8 mouse cellular contexts compared by ENCODE assay signal in the genomic region with DNA sequence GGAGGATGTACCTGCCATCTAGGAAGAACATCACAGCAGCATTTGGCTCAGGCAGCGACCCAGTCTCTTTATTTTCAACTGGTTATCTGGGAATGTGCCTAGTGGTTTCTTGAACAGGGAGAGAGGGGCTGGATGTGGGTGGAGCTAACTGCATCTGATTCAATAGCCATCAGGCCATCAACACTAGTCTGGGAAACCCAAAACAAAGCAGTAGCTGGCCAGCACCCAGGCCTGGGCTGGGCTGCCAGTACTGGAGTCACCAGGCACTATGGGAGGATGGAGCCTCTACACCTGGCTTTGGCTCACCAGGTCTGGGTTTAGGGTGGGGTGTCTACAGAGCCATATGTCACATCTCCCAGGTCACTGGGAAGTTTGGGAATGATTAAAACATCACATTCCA.
DNase-seq lines count a peak whose midpoint lies in the region; ATAC-seq and TF ChIP-seq lines count a peak whose summit lies in the region.
"Had no signal": no experiment of that assay in that cellular context is flagged by ENCODE, and none has a peak within 500 bp of the region (broad histone marks: within the 10 kb centered on the region; RNA-seq: fewer than 3 reads in every experiment).

No protein-coding gene starts in this region.

- H3K36me3 ChIP-seq in myocyte (ENCODE audit: control insufficient read depth, insufficient read depth) = no peaks in the 10 kb centered on the region
- H3K36me3 ChIP-seq: stomach, embryonic 15.5 days had no signal

- H3K79me2 ChIP-seq in myocyte (ENCODE audit: control insufficient read depth, insufficient read depth) = no peaks in the 10 kb centered on the region

- intact Hi-C loops in gastrocnemius, postnatal 14 days (cut with DNase I; ENCODE audit: low total_unique reads) = no loop called here
- intact Hi-C loops in left cerebral cortex, postnatal 10 days (cut with DNase I) = no loop called here

- no peak overlapping the region for H3ac ChIP-seq in myocyte (ENCODE audit: control insufficient read depth, insufficient read length)

- H3K4me3 ChIP-seq in myocyte = no peak overlapping the region
- H3K4me3 ChIP-seq: stomach, embryonic 15.5 days had no signal

- peak; percentile 21 for DNase-seq in lung, postnatal 36 days
- DNase-seq in lung, postnatal 25 days (ENCODE audit: low spot score) = no peak
- peak; percentile 31 for DNase-seq in cerebellum, adult 9-11 months
- DNase-seq in gastrocnemius, postnatal 14 days = peak; percentile 46
- no peak for DNase-seq in left cerebral cortex, postnatal 10 days (ENCODE audit: extremely low spot score in 1 of 2, low spot score in 2 of 2)

- peak overlapping the region; percentile 18 for H3K4me2 ChIP-seq in myocyte (ENCODE audit: low read depth)

- no peak for ATAC-seq in erythroblast, adult 5-6 weeks (replicated peaks; ENCODE audit: low FRiP score, poor library complexity, severe bottlenecking)

- no peak for TF ChIP-seq POLR2A in myocyte (IDR thresholded peaks at IDR 0.05; ENCODE audit: insufficient read length, low read depth)

- H3K27me3 ChIP-seq in myocyte (ENCODE audit: control insufficient read depth, insufficient read depth, insufficient read length) = no peaks in the 10 kb centered on the region
- H3K27me3 ChIP-seq: stomach, embryonic 15.5 days had no signal

TF ChIP-seq in myocyte, 11 proteins besides CTCF, POLR2A, EP300 and RAD21:
- no peak for TF ChIP-seq TCF12 (IDR thresholded peaks at IDR 0.05; ENCODE audit: insufficient read depth, poor library complexity, severe bottlenecking)
- no peak for TF ChIP-seq MYOG (IDR thresholded peaks at IDR 0.05; ENCODE audit: control insufficient read depth in 1 of 3, insufficient read depth in 1 of 3, insufficient read length in 2 of 3, low read depth in 2 of 3)
- TF ChIP-seq SRF (IDR thresholded peaks at IDR 0.05; ENCODE audit: control insufficient read depth, insufficient read length, low read depth) = no peak
- no peak for TF ChIP-seq REST (IDR thresholded peaks at IDR 0.05; ENCODE audit: insufficient read depth, insufficient read length)
- TF ChIP-seq CEBPB (IDR thresholded peaks at IDR 0.05; ENCODE audit: insufficient read depth, poor library complexity, severe bottlenecking) = no peak
- TF ChIP-seq TCF3 (IDR thresholded peaks at IDR 0.05; ENCODE audit: insufficient read length, low read depth) = no peak
- no peak for TF ChIP-seq MAX (IDR thresholded peaks at IDR 0.05; ENCODE audit: low read depth)
- TF ChIP-seq USF1 (IDR thresholded peaks at IDR 0.05; ENCODE audit: low read depth) = no peak
- TF ChIP-seq MYOD1 (IDR thresholded peaks at IDR 0.05; ENCODE audit: control insufficient read depth in 1 of 3, insufficient read length in 2 of 3, low read depth in 2 of 3) = no peak
- no peak for TF ChIP-seq E2F4 (IDR thresholded peaks at IDR 0.05; ENCODE audit: insufficient read depth)
- no peak for TF ChIP-seq POLR2AphosphoS2 (IDR thresholded peaks at IDR 0.05; ENCODE audit: insufficient read length, low read depth)
TF ChIP-seq in myocyte: peak in this region for 0.

Comparison
In these comparisons a context has a peak if more than half of its experiments do, and no peak if none do; other contexts are left out.
1. DNase-seq: peak in lung, postnatal 36 days (single experiment), cerebellum, adult 9-11 months (single experiment) and gastrocnemius, postnatal 14 days (single experiment); none in lung, postnatal 25 days (single experiment) and left cerebral cortex, postnatal 10 days (0 of 2).